Mouse (Mus musculus) lung, embryonic 15.5 days (tissue): ENCODE results near the gene Psen2. TPM values are rescaled to one million over a fixed set of nuclear protein-coding genes. Genes with fewer than 3 reads are reported as not detected.

Experiments
- ATAC-seq: fragments of 200-750 bp; cut with Nextera tagmentation; 2 replicates; pipeline ENCODE4 v1.8.0; 2017; ENCODE audit warnings: moderate number of reproducible peaks, borderline replicate concordance; ENCODE audit not compliant: low FRiP score, low TSS enrichment; ENCODE audit errors: extremely low read depth
- H3K27ac ChIP-seq: fragments of 300-500 bp; sonication (generic); 2 replicates; pipeline ENCODE4 v1.5.1; 2015; ENCODE audit warnings: moderate library complexity, mild to moderate bottlenecking, inconsistent platforms
- H3K27me3 ChIP-seq: fragments of 300-500 bp; sonication (generic); 2 replicates; pipeline ENCODE4 v1.6.1; 2015; ENCODE audit warnings: inconsistent platforms
- H3K36me3 ChIP-seq: fragments of 300-500 bp; sonication (generic); 2 replicates; pipeline ENCODE4 v1.6.1; 2015; ENCODE audit warnings: inconsistent platforms
- H3K4me1 ChIP-seq: fragments of 300-500 bp; sonication (generic); 2 replicates; pipeline ENCODE4 v1.6.1; 2015; ENCODE audit warnings: inconsistent platforms
- H3K4me2 ChIP-seq: fragments of 300-500 bp; sonication (generic); 2 replicates; pipeline ENCODE4 v1.6.1; 2015; ENCODE audit warnings: inconsistent platforms, mild to moderate bottlenecking, moderate library complexity
- H3K4me3 ChIP-seq: fragments of 300-500 bp; sonication (generic); 2 replicates; pipeline ENCODE4 v1.5.1; 2015; ENCODE audit warnings: mild to moderate bottlenecking, inconsistent platforms
- H3K9ac ChIP-seq: fragments of 300-500 bp; sonication (generic); 2 replicates; pipeline ENCODE4 v1.6.1; 2015; ENCODE audit warnings: inconsistent platforms
- H3K9me3 ChIP-seq: fragments of 300-500 bp; sonication (generic); 2 replicates; pipeline ENCODE4 v1.6.1; 2016; ENCODE audit warnings: inconsistent platforms
- WGBS: fragments of 180-500 bp; shearing (Covaris S2); methylation state at CpG from one replicate; pipeline ENCODE4 v1.1.7; 2015; 5-methylcytosine and 5-hydroxymethylcytosine counted together
- polyA plus RNA-seq: library from polyadenylated mRNA; unstranded; fragments of >200 nt; fragmentation: Nextera tagmentation; extraction: Ambion mirVana; gene quantifications from 2 replicates; pipeline ENCODE4 v1.2.1, GENCODE M21; 2015

Gene Psen2
- polyA plus RNA-seq, 1 experiment from 2014 or later: 10.4 TPM

GRCm38 (mm10) chr1:180194048-180194447 is 69.2 kb downstream of the Psen2 start:
- Histone ChIP-seq H3K27ac (no peak overlapping the region), H3K36me3 (no peaks in the 10 kb centered on the region), H3K4me1 (peaks cover 8% of the 10 kb centered on the region; the same call in 1 of the 2 replicates), H3K4me3 (no peak overlapping the region), H3K9me3 (no peaks in the 10 kb centered on the region), H3K9ac (no peak overlapping the region), H3K4me2 (no peak overlapping the region), H3K27me3 (no peaks in the 10 kb centered on the region)
- no peak for ATAC-seq
- 77% methylated on average over 9 of the region's 9 CpGs for WGBS

DNA sequence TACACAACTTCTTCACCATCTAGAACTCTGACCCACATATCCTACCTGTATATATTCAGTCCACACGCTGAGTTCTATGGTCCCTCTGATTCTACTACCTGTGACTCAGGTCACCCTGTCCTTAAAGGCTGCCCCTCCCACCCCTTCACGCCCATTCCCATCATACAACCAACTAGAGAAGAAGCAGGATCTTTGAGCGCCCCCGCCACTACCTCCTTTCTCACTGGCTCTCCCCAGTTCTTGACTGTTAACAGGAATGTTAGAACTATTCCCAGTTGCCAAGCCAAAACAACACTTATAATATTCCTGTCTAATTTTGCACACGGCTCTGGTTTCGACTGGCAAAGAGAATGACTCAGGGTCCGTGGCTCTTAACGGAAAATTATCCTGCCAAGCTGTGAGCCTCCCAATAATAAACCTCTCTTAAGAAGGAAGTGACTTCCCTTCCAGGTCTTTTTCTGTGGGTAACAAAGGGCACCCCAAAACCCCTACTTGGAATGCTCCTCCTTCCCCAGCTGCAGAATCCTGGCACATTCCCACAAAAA is 69.8 kb downstream of the Psen2 start:
- Histone ChIP-seq H3K27ac (no peak overlapping the region), H3K27me3 (no peaks in the 10 kb centered on the region), H3K36me3 (no peaks in the 10 kb centered on the region), H3K9ac (no peak overlapping the region), H3K4me1 (peaks cover 8% of the 10 kb centered on the region; the same call in 1 of the 2 replicates), H3K4me2 (no peak overlapping the region), H3K4me3 (no peak overlapping the region), H3K9me3 (no peaks in the 10 kb centered on the region)
- ATAC-seq: no peak
- WGBS: 72% methylated on average over 8 of the region's 8 CpGs

DNA sequence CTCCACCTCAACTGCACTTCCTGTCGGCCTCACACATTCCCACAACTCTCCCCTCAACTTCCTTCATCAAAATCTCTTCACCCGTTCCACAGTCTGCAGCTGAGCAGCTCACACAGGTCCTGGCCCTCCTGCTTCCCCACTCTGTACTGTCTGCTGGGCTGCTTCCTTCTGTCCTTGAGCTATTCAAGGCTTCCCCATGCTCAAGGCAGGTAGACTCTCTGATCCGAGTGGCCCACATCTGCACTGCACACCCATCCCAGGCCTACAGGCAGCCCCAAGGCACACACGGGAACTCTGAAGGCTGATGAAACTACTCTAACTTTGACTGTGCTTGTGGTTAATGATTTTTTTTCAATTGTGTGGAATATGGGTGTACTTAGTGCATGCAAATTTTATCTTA is 70.4 kb downstream of the Psen2 start:
- Histone ChIP-seq H3K4me1 (peaks cover 8% of the 10 kb centered on the region; the same call in 1 of the 2 replicates), H3K9me3 (no peaks in the 10 kb centered on the region), H3K4me2 (no peak overlapping the region), H3K27me3 (no peaks in the 10 kb centered on the region), H3K4me3 (no peak overlapping the region), H3K36me3 (no peaks in the 10 kb centered on the region), H3K27ac (no peak overlapping the region), H3K9ac (no peak overlapping the region)
- no peak for ATAC-seq
- WGBS: 39% methylated on average over 4 of the region's 4 CpGs

DNA sequence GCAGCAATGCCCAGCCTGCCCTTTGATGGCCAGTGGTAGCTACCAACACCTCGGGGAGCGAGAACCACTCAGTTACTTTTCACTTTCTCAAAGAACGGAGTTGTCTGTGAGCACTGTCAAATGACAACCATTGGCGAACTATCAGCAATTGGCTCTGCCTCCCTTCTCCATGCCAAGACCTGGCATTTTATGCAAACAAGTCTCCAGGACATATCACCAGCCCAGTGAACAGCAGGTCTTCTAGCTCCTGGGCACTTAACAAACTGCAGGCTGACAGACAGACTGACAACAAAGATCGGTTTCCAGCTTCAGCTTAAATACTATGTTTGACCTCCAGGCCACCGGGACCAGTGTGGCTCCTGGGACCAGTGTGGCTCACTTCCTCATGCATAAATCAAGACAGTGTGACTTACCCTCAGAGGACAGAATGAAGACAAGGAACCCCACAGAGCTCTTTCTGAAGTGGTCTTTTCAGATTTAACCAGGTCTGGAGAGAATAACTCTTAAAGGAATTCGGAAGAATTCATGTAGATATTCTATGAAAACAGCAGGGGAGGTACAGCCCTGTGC is 71.5 kb downstream of the Psen2 start:
- Histone ChIP-seq H3K27ac (no peak overlapping the region), H3K36me3 (no peaks in the 10 kb centered on the region), H3K4me3 (no peak overlapping the region), H3K9ac (no peak overlapping the region), H3K27me3 (no peaks in the 10 kb centered on the region), H3K9me3 (no peaks in the 10 kb centered on the region), H3K4me2 (no peak overlapping the region), H3K4me1 (peaks cover 8% of the 10 kb centered on the region; the same call in 1 of the 2 replicates)
- no peak for ATAC-seq
- 64% methylated on average over 7 of the region's 7 CpGs for WGBS

GRCm38 (mm10) chr1:180191112-180191511 is 72.1 kb downstream of the Psen2 start:
- WGBS: 67% methylated on average over 8 of the region's 8 CpGs
- Histone ChIP-seq H3K4me1 (peaks cover 8% of the 10 kb centered on the region; the same call in 1 of the 2 replicates), H3K27ac (no peak overlapping the region), H3K9ac (no peak overlapping the region), H3K4me3 (no peak overlapping the region), H3K4me2 (no peak overlapping the region), H3K36me3 (no peaks in the 10 kb centered on the region), H3K9me3 (no peaks in the 10 kb centered on the region), H3K27me3 (no peaks in the 10 kb centered on the region)
- ATAC-seq: no peak

DNA sequence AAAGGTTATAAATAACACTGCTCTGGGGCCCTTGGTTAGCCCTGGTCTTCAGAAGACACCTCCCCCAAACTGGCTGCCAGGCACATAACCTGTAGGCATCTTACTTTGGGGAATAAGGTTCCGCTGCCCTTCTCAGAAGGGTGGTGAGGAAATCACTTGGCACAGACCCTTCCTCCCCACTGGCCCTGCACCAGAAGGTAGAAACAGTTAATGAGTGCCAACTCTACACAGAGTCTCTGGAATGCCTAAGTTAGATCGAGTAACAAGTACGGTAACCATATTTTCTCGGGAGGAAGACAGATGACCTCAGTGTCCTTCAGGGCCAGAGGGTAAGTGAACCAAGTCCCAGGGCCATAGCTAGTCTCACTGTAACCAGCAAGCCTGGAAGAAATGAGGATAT is 74.3 kb downstream of the Psen2 start:
- Histone ChIP-seq H3K4me3 (no peak overlapping the region), H3K9me3 (no peaks in the 10 kb centered on the region), H3K27ac (no peak overlapping the region), H3K27me3 (no peaks in the 10 kb centered on the region), H3K4me1 (no peaks in the 10 kb centered on the region), H3K36me3 (no peaks in the 10 kb centered on the region), H3K4me2 (no peak overlapping the region), H3K9ac (no peak overlapping the region)
- WGBS: 72% methylated on average over 4 of the region's 4 CpGs
- ATAC-seq: no peak

DNA sequence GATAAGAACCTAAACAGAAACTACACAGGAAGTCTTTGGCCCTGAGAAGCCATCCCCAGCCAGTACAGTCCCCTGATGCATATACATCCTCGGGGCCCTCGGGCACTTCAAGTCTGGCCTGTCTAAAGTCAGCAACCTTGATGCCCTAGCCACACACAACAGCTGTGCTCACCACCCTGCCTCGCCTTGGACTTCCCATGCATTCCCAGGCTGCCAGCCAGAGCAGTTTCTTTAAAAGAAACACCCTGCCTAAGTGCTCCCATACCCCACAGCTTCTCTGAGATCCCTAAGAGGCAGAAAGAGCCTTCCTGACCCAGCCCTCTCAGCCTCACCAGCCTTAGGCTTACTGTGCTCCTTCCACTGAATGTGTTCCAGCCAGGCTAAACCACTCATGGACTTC is 76.9 kb downstream of the Psen2 start:
- Histone ChIP-seq H3K36me3 (no peaks in the 10 kb centered on the region), H3K4me2 (no peak overlapping the region), H3K4me1 (no peaks in the 10 kb centered on the region), H3K27me3 (no peaks in the 10 kb centered on the region), H3K9ac (no peak overlapping the region), H3K27ac (no peak overlapping the region), H3K4me3 (no peak overlapping the region), H3K9me3 (no peaks in the 10 kb centered on the region)
- WGBS: 72% methylated on average over 3 of the region's 3 CpGs
- ATAC-seq: no peak

- no peaks in the 10 kb centered on the region for H3K27me3 ChIP-seq
- no peak overlapping the region for H3K9ac ChIP-seq
- no peak overlapping the region for H3K4me2 ChIP-seq
- no peaks in the 10 kb centered on the region for H3K9me3 ChIP-seq
- no peak overlapping the region for H3K4me3 ChIP-seq
- H3K27ac ChIP-seq: no peak overlapping the region
- ATAC-seq: no peak
- whole genome bisulfite sequencing: 46% methylated on average over 5 of the region's 5 CpGs
- no peaks in the 10 kb centered on the region for H3K4me1 ChIP-seq
- H3K36me3 ChIP-seq: no peaks in the 10 kb centered on the region
Observed at GRCm38 (mm10) chr1:180185877-180186276, 77.4 kb downstream of the Psen2 start.

DNA sequence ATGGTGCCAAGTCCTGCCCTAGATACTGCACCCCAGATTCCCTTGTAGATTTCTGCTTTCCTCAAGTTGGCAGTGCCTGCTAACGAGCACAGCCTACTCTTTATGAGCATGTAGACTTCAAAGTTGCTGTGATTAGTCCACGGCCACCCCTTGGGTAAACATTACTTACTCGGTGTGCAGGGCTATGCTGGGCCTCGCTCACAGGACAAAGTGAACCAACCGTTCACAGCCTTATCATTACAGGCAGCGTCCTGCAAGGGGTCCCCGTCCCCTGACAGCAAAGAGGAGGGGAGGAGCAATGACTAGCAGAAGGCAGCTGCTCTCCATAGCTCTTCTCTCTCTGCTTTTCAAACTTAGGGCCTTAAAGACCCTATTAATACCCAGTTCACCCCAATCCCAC is 78.5 kb downstream of the Psen2 start:
- Histone ChIP-seq H3K27me3 (no peaks in the 10 kb centered on the region), H3K4me2 (no peak overlapping the region), H3K4me3 (no peak overlapping the region), H3K4me1 (no peaks in the 10 kb centered on the region), H3K9ac (no peak overlapping the region), H3K9me3 (no peaks in the 10 kb centered on the region), H3K27ac (no peak overlapping the region), H3K36me3 (no peaks in the 10 kb centered on the region)
- WGBS: 26% methylated on average over 7 of the region's 7 CpGs
- ATAC-seq: no peak

DNA sequence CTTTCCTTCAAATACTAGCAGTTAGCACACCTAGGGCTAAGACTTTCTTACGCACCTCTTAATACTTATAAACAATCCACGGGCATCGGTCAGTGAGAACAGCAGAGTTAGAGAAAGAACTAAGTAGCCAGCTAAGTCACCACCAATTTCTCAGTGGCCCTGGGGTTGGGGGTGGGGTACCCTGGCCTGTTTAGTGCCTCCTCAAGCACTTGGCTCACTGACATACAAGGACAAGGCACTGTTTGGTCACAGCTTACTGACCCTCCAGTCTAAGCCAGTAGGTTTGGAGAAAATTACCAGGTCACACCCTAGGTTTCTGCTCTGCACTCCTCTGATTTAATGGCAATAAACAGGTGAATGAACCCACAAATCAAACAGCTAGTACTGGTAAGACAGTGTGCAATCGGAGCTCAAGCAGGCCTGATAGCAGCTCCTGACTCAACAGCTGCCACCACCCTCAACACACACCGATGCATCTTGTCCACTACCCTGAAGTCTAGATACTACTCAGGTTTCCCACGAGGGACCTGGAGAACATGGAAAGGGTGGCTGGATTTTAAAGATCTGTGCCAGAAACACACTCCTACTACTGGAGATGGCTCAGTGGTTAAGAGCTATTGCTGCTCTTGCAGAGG is 79.6 kb downstream of the Psen2 start:
- H3K9ac ChIP-seq: no peak overlapping the region
- H3K27me3 ChIP-seq: no peaks in the 10 kb centered on the region
- no peak for ATAC-seq
- no peak overlapping the region for H3K27ac ChIP-seq
- no peak overlapping the region for H3K4me3 ChIP-seq
- no peak overlapping the region for H3K4me2 ChIP-seq
- no peaks in the 10 kb centered on the region for H3K36me3 ChIP-seq
- 83% methylated on average over 6 of the region's 6 CpGs for WGBS
- no peaks in the 10 kb centered on the region for H3K4me1 ChIP-seq
- no peaks in the 10 kb centered on the region for H3K9me3 ChIP-seq

- H3K9ac ChIP-seq: no peak overlapping the region
- no peaks in the 10 kb centered on the region for H3K4me1 ChIP-seq
- 66% methylated on average over 3 of the region's 3 CpGs for WGBS
- H3K27me3 ChIP-seq: no peaks in the 10 kb centered on the region
- no peak overlapping the region for H3K27ac ChIP-seq
- H3K9me3 ChIP-seq: no peaks in the 10 kb centered on the region
- H3K36me3 ChIP-seq: no peaks in the 10 kb centered on the region
- no peak for ATAC-seq
- H3K4me2 ChIP-seq: no peak overlapping the region
- no peak overlapping the region for H3K4me3 ChIP-seq
Observed at GRCm38 (mm10) chr1:180182731-180183130, 80.5 kb downstream of the Psen2 start.

GRCm38 (mm10) chr1:180181966-180182319 is 81.3 kb downstream of the Psen2 start:
- 81% methylated on average over 9 of the region's 9 CpGs for WGBS
- no peak for ATAC-seq
- Histone ChIP-seq H3K36me3 (no peaks in the 10 kb centered on the region), H3K27ac (no peak overlapping the region), H3K9me3 (no peaks in the 10 kb centered on the region), H3K4me1 (no peaks in the 10 kb centered on the region), H3K9ac (no peak overlapping the region), H3K4me2 (no peak overlapping the region), H3K27me3 (no peaks in the 10 kb centered on the region), H3K4me3 (no peak overlapping the region)
